Mouse (Mus musculus) stomach, postnatal 0 days (tissue): ENCODE measurements around the gene Mdm4.

Experiments
- CTCF ChIP-seq: IDR thresholded peaks from 2 replicates; pipeline ENCODE4 v1.5.1; 2016; ENCODE audit warnings: antibody characterized with exemption, low read depth, mild to moderate bottlenecking, moderate library complexity
- EP300 ChIP-seq: optimal IDR thresholded peaks from 2 replicates; pipeline ENCODE3; 2016; ENCODE audit warnings: antibody characterized with exemption

DNA sequence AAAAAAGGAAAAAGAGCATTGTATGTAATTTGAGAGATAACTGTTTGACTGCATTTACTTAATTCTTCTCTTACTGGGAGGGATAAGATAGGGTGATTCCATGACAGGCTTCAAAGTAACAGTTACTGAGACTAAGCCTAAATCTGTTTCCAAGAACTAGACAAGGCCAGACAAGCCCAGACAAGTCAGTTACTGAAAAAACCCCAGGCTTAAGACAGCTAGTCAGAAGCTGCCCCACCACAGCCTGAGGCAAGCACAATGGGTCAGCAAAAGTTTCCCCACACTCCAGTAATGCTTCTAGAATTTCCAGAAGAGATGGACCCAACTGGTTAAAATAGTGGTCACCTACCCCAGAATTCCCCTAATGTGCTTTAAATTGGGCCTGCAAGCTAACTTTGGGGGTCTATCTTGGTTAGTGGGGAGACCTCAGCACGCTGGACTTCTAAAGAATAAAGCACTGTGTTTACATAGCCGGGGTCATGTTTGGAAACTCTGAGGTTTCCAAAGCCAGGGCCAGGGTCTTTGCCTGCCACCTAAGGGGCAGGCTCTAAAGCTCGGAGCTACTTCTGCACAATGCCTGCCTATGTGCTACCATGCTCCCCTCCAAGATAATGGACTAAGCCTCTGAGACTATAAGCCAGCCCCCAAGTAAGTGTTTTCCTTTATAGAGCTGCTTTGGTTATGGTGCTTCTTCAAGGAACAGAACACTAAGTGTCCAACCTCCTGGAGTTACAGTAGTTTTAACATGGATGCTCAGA, 10.0 kb downstream of the Mdm4 start:
- no peak for TF ChIP-seq CTCF
- TF ChIP-seq EP300: no peak
